Mouse (Mus musculus): ENCODE measurements around the gene Nr4a1. TPM values are rescaled to one million over a fixed set of nuclear protein-coding genes. Genes with fewer than 3 reads are reported as not detected.

Gene Nr4a1
- polyA plus RNA-seq, 1 experiment from 2014 or later: 6.4 TPM

DNA sequence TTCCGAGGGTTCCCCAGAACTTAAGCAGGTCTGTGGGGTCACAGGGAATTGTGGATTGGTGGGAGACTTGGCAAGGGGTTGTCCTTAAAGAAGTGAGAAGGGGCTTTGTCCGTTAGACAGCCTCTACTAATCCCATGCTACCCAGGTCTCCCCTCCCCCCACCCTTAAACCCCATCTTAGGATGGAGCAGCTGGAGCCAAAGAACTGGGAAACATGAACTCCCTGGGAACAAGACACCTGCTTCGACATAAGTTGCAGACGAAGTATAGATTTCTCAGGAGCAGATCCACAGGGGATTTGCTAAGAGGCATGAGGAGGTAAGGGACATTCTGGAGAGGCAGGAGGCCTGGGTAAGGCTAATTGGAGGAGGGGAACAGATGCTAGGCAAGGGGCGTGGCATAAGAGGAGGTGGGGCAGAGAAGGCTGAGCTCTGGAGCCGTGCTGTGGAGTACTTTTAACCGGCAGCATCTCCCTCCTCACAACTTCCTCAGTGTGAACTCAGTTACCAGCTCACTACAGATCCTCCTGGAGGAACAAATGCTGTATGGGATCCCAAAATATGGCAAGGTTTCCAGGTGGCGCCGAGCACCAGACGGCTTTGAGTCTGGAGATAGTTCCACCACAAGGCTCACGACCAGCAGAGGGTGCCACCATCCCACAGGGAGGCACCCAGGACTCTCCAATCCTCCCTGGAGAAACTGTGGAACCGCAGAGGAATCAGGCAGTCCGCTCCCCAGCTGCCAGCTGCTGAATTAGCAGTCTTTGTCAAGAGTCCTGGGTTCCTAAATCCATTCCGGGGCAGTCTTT lies 32.6 kb upstream of the Nr4a1 start:
- ATAC-seq (replicated peaks; ENCODE audit: low FRiP score, low TSS enrichment, low read depth) (peak; percentile 51; the same call in 1 of the 2 replicates), DNase-seq (ENCODE audit: low spot score) (peak; percentile 88)
- H3K4me1 ChIP-seq (replicated peaks; ENCODE audit: control insufficient read depth, insufficient read depth, low read length): peaks cover 35% of the 10 kb centered on the region
- 5% methylated on average over 14 of the region's 14 CpGs for WGBS
- H3K27me3 ChIP-seq (replicated peaks; ENCODE audit: control insufficient read depth, insufficient read depth, low read length): peaks cover 8% of the 10 kb centered on the region; the same call in 1 of the 2 replicates
- H3K4me3 ChIP-seq (ENCODE audit: low read depth, low read length): peak overlapping the region; percentile 28
- peak overlapping the region; percentile 23; the same call in 1 of the 2 replicates for H3K9ac ChIP-seq (ENCODE audit: low read length)
- H3K27ac ChIP-seq (ENCODE audit: low read depth): peak overlapping the region; percentile 58
- H3K9me3 ChIP-seq (ENCODE audit: control insufficient read depth, low read length): no peaks in the 10 kb centered on the region
- no peaks in the 10 kb centered on the region for H3K36me3 ChIP-seq (ENCODE audit: control insufficient read depth, insufficient read depth, low read length)
- peak overlapping the region; percentile 50 for H3K4me2 ChIP-seq (ENCODE audit: low read length)

DNA sequence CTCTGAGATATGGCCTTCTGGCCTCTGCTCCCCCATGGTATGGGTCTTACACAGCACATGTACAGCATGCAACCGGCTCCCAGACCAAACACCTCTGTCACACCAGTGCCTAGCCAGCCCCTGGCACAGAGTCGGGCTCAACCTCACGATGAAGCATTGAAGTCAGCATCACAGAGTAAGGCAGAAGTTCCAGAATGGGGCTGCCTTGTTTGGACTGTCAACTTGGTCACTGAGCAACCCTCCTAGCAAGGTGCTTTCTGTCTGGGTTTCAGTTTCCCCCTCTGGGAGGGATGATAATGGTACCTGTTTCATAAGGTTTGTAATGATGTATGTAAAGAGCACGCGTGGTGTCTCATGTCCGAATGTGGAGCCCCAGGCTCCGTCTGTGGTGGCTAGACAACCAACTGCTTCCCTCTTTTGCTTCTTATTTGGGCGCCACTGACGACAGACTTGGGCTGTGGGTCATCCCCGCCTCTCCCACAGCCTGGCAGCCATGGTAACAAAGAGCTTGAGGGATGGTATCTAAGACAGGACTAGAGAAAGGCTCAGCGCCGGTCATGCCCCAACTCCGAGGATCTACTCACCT lies 31.1 kb upstream of the Nr4a1 start:
- DNase-seq (ENCODE audit: low spot score) (no peak), ATAC-seq (replicated peaks; ENCODE audit: low FRiP score, low TSS enrichment, low read depth) (no peak)
- Histone ChIP-seq H3K4me1 (replicated peaks; ENCODE audit: control insufficient read depth, insufficient read depth, low read length) (peaks cover 46% of the 10 kb centered on the region), H3K4me2 (ENCODE audit: low read length) (0 out of 2 replicates have a peak overlapping the region, but pooled peaks have one; percentile 50), H3K9me3 (ENCODE audit: control insufficient read depth, low read length) (no peaks in the 10 kb centered on the region), H3K27ac (ENCODE audit: low read depth) (no peak overlapping the region), H3K9ac (ENCODE audit: low read length) (no peak overlapping the region), H3K36me3 (ENCODE audit: control insufficient read depth, insufficient read depth, low read length) (no peaks in the 10 kb centered on the region), H3K27me3 (replicated peaks; ENCODE audit: control insufficient read depth, insufficient read depth, low read length) (peaks cover 8% of the 10 kb centered on the region; the same call in 1 of the 2 replicates), H3K4me3 (ENCODE audit: low read depth, low read length) (no peak overlapping the region)
- 57% methylated on average over 13 of the region's 13 CpGs for WGBS

DNA sequence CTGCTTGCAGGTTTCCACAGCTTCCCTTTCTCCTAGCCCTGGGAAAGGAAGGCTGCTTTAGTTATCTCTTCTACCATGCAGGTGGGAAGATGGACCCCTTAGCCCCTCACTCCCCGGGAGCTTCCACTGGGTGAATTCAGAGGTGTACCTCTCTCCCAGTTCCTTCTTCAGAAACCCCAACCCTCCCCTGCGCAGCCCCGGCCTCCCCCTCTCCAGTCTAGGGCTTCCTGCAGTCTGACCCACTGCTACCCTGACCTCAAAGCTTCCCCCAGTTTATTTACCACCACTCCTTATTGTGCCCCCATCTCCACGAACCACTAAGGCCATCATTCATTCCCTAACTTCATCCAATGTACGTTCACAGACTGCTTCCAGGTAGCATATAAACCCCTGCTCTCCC lies 30.5 kb upstream of the Nr4a1 start:
- peaks cover 8% of the 10 kb centered on the region; the same call in 1 of the 2 replicates for H3K27me3 ChIP-seq (replicated peaks; ENCODE audit: control insufficient read depth, insufficient read depth, low read length)
- H3K4me1 ChIP-seq (replicated peaks; ENCODE audit: control insufficient read depth, insufficient read depth, low read length): peaks cover 52% of the 10 kb centered on the region
- 8% methylated on average over 5 of the region's 5 CpGs for WGBS
- H3K9me3 ChIP-seq (ENCODE audit: control insufficient read depth, low read length): no peaks in the 10 kb centered on the region
- peak overlapping the region; percentile 69; the same call in 1 of the 2 replicates for H3K9ac ChIP-seq (ENCODE audit: low read length)
- no peaks in the 10 kb centered on the region for H3K36me3 ChIP-seq (ENCODE audit: control insufficient read depth, insufficient read depth, low read length)
- no peak overlapping the region for H3K27ac ChIP-seq (ENCODE audit: low read depth)
- peak overlapping the region; percentile 71 for H3K4me2 ChIP-seq (ENCODE audit: low read length)
- peak; percentile 2; the same call in 1 of the 2 replicates for ATAC-seq (replicated peaks; ENCODE audit: low FRiP score, low TSS enrichment, low read depth)
- DNase-seq (ENCODE audit: low spot score): peak; percentile 54
- H3K4me3 ChIP-seq (ENCODE audit: low read depth, low read length): peak overlapping the region; percentile 73

DNA sequence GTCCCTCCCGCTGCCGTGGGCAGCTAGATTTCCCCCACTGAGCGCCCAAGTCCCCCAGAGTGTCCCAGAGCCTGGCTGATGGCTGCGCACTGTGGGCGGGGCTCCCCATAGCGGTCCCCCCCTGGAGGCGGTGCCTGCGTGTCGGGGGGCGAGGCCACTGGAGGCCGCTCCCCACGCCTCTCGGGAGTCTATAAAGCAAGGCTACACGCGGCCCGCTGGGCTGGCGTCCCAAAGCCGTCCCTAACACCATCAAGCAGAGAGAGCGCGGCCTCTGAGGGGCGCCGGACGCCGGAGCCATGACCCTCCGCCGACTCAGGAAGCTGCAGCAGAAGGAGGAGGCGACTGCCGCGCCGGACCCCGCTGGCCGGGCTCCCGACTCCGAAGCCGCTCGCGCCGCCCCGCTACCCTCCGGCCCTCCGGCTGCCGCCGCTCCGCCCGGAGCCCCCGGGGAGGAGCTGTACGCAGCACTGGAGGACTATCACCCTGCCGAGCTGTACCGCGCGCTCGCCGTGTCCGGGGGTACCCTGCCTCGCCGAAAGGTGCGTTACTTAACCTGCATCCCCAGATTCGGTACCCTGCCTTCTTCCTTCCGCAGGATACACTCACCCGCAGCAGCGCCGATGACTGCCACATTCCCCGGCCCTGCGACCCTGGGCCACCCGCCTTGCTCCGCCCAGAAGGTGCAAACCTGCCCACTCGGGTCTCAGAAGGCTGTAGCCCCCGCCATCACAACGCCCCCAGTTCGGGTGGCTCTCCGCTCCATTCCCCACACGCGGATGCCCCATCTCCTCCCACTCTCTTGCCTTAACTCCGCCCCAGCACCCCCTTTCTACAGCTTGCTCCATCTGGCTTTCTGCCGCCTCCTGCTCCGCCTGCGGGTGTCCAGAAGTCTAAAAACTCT lies 29.8 kb upstream of the Nr4a1 start, which contains the start of gene Grasp:
TSS of gene Grasp (plus strand) at position 183 of the 901 bp plus-strand sequence.
- Histone ChIP-seq H3K4me2 (ENCODE audit: low read length) (peak within 1 kb of the TSS; percentile 71), H3K27me3 (replicated peaks; ENCODE audit: control insufficient read depth, insufficient read depth, low read length) (peaks cover 8% of the 10 kb centered on the region; the same call in 1 of the 2 replicates), H3K4me3 (ENCODE audit: low read depth, low read length) (peak within 1 kb of the TSS; percentile 73), H3K4me1 (replicated peaks; ENCODE audit: control insufficient read depth, insufficient read depth, low read length) (peaks cover 57% of the 10 kb centered on the region), H3K27ac (ENCODE audit: low read depth) (peak within 1 kb of the TSS; percentile 64), H3K9me3 (ENCODE audit: control insufficient read depth, low read length) (no peaks in the 10 kb centered on the region), H3K9ac (ENCODE audit: low read length) (peak within 1 kb of the TSS; percentile 69), H3K36me3 (ENCODE audit: control insufficient read depth, insufficient read depth, low read length) (peaks cover 4% of the 10 kb centered on the region)
- ATAC-seq (replicated peaks; ENCODE audit: low FRiP score, low TSS enrichment, low read depth) (peak; percentile 88), DNase-seq (ENCODE audit: low spot score) (peak; percentile 94)
- under 1% methylated on average over 76 of the region's 77 CpGs for WGBS

DNA sequence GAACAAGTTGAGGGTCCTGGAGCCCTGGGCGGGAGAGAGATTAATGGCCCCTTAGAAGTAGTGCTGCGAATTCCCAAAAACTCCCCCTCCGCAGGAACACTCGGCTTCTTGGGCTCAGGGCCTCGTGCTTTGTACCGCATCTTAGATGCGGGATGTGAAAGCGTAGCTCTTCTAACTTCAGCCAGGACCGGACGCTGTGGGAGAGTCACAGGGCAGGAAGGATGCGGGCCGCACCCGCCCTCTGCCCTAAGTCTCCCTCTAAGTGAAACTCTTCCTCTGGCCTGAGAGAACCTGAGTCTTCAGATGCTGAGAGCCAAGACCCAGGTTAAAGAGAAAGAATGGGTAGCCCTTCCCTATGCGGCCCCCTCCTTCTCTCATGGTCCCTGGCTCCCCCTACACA lies 29.1 kb upstream of the Nr4a1 start:
- Histone ChIP-seq H3K36me3 (ENCODE audit: control insufficient read depth, insufficient read depth, low read length) (peaks cover 11% of the 10 kb centered on the region), H3K27me3 (replicated peaks; ENCODE audit: control insufficient read depth, insufficient read depth, low read length) (peaks cover 8% of the 10 kb centered on the region; the same call in 1 of the 2 replicates), H3K4me1 (replicated peaks; ENCODE audit: control insufficient read depth, insufficient read depth, low read length) (peaks cover 57% of the 10 kb centered on the region), H3K9me3 (ENCODE audit: control insufficient read depth, low read length) (no peaks in the 10 kb centered on the region), H3K27ac (ENCODE audit: low read depth) (peak overlapping the region; percentile 64), H3K4me2 (ENCODE audit: low read length) (peak overlapping the region; percentile 71), H3K4me3 (ENCODE audit: low read depth, low read length) (peak overlapping the region; percentile 73), H3K9ac (ENCODE audit: low read length) (peak overlapping the region; percentile 69)
- 8% methylated on average over 14 of the region's 14 CpGs for WGBS
- ATAC-seq (replicated peaks; ENCODE audit: low FRiP score, low TSS enrichment, low read depth): no peak
- DNase-seq (ENCODE audit: low spot score): no peak

DNA sequence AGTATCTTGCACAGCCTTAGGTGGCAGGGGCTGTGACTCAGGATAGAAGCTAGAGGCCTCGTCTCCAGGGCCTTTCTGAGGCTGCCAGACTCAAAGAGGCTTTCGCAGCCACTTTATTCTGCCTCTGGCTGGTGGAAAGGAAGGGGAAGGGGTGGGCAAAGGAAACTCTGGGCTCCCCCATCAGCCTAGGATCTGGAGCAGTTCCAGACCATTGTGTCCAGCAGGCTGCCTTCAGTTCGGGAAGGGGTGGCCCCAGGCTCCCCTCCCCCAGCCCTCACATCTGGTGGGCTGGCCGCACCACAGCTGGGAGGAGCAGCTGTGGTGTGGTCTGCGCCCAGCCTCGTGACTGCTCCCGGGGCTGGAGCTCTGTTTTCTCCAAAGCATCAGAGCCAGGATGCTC lies 26.1 kb upstream of the Nr4a1 start:
- 20% methylated on average over 7 of the region's 7 CpGs for WGBS
- peaks cover 39% of the 10 kb centered on the region for H3K4me1 ChIP-seq (replicated peaks; ENCODE audit: control insufficient read depth, insufficient read depth, low read length)
- H3K4me3 ChIP-seq (ENCODE audit: low read depth, low read length): no peak overlapping the region
- H3K9me3 ChIP-seq (ENCODE audit: control insufficient read depth, low read length): peaks cover 4% of the 10 kb centered on the region; the same call in 1 of the 2 replicates
- H3K4me2 ChIP-seq (ENCODE audit: low read length): peak overlapping the region; percentile 31; the same call in 1 of the 2 replicates
- peak overlapping the region; percentile 88 for H3K27ac ChIP-seq (ENCODE audit: low read depth)
- peaks cover 35% of the 10 kb centered on the region for H3K36me3 ChIP-seq (ENCODE audit: control insufficient read depth, insufficient read depth, low read length)
- peak; percentile 74 for DNase-seq (ENCODE audit: low spot score)
- H3K27me3 ChIP-seq (replicated peaks; ENCODE audit: control insufficient read depth, insufficient read depth, low read length): 0 out of 2 replicates have a peak, but pooled peaks cover 4% of the 10 kb centered on the region
- no peak for ATAC-seq (replicated peaks; ENCODE audit: low FRiP score, low TSS enrichment, low read depth)
- H3K9ac ChIP-seq (ENCODE audit: low read length): peak overlapping the region; percentile 7; the same call in 1 of the 2 replicates

DNA sequence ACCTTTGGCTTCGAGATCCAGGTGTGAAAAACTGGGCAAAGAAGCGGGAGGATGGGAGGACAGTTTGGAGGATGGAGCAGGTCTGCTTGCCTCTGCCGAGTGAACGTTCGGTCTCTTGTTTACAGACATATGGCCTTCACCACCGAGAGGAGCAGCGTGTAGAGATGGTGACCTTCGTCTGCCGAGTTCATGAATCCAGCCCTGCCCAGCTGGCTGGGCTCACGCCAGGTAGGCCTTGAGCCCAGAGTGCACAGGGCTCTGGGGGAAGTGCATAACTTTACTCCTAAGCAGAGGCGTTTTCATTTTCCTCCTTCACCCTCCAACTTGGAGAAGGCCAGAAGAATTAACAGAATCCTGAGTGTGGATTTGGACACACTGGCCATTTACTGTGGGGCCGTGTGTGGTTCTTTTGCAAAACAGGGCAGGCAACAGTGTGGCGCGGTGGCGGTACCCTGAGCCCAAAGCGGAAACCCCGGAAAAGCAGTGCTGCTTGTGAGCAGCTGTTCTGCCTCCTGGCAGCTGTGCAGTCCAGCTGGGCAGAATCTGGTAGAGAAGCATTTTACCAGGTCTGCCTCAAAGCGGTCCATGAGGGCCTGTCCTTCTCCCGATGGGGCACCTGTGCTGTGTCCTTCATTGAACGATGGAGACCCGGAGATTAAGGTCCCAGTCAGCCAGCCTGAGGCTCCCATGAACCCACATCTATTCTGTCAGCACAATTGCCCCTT lies 25.0 kb upstream of the Nr4a1 start:
- Histone ChIP-seq H3K4me3 (ENCODE audit: low read depth, low read length) (no peak overlapping the region), H3K4me2 (ENCODE audit: low read length) (0 out of 2 replicates have a peak overlapping the region, but pooled peaks have one; percentile 31), H3K27ac (ENCODE audit: low read depth) (no peak overlapping the region), H3K9ac (ENCODE audit: low read length) (no peak overlapping the region), H3K4me1 (replicated peaks; ENCODE audit: control insufficient read depth, insufficient read depth, low read length) (peaks cover 39% of the 10 kb centered on the region), H3K9me3 (ENCODE audit: control insufficient read depth, low read length) (peaks cover 4% of the 10 kb centered on the region; the same call in 1 of the 2 replicates), H3K36me3 (ENCODE audit: control insufficient read depth, insufficient read depth, low read length) (peaks cover 35% of the 10 kb centered on the region), H3K27me3 (replicated peaks; ENCODE audit: control insufficient read depth, insufficient read depth, low read length) (no peaks in the 10 kb centered on the region)
- 73% methylated on average over 21 of the region's 21 CpGs for WGBS
- ATAC-seq (replicated peaks; ENCODE audit: low FRiP score, low TSS enrichment, low read depth): no peak
- DNase-seq (ENCODE audit: low spot score): no peak
